Mouse (Mus musculus) forelimb bud, embryonic 11.5 days (tissue): ENCODE measurements at regions not wholly inside any gene's neighbourhood (a gene's known extent, or its start where the extent isn't known, plus 50 kb on each side); places are given as distances from the start of the nearest gene placed in this dataset.

Source experiments
- DNase-seq: peaks from one replicate; pipeline ENCODE4 v3.0.0-alpha.2; 2012; ENCODE audit warnings: low read depth, low spot score

GRCm38 (mm10) chr2:34111286-34111685, 223.5 kb upstream of the Mvb12b start:
- DNase-seq: no peak

GRCm38 (mm10) chr2:34110582-34110981, 222.8 kb upstream of the Mvb12b start:
- no peak for DNase-seq

- DNase-seq: peak; percentile 40
Measured at GRCm38 (mm10) chr2:34107566-34108303, 220.0 kb upstream of the Mvb12b start.

DNA sequence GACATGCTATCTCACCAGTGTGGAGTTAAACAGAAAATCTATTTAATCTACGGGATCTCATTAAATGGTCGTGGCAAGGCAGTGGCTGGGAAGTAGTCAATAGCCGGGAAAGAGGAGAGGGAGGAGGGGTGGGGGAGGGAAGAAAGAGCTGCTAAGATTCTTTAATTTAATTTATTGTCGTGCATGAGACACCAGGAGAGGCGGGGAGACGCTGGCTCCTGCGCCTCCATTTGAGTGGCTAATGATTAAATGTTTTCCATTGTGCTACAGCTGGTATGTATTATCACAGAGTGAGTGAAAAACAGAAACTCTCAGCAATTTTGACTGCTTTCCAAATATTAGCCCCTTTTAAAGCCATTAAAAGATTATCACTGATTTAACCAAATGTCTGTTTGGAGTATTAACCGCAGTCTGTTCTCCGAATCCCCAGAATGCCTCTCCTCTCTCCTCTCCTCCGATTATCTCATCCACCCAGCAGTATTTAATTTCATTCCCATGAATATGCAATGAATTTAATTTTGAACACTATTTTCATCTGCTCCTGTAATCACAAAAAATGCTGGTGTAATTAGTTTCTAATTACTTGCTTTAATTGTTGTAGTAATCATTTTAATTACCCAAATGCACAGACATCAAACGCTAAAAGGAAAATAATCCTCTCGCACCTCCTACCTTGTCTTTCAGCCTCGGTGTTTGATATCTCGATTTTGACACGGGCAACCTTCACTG, 219.3 kb upstream of the Mvb12b start:
- no peak for DNase-seq

GRCm38 (mm10) chr2:34106245-34106644, 218.5 kb upstream of the Mvb12b start:
- no peak for DNase-seq

- DNase-seq: no peak
Measured at GRCm38 (mm10) chr2:34105271-34106051, 217.7 kb upstream of the Mvb12b start.

- no peak for DNase-seq
Measured at GRCm38 (mm10) chr2:34098004-34098547, 210.3 kb upstream of the Mvb12b start.

- DNase-seq: no peak
Measured at GRCm38 (mm10) chr2:34096561-34096960, 208.8 kb upstream of the Mvb12b start.

GRCm38 (mm10) chr2:34088832-34089231, 201.1 kb upstream of the Mvb12b start:
- no peak for DNase-seq

GRCm38 (mm10) chr2:34086130-34086529, 198.4 kb upstream of the Mvb12b start:
- DNase-seq: no peak

DNA sequence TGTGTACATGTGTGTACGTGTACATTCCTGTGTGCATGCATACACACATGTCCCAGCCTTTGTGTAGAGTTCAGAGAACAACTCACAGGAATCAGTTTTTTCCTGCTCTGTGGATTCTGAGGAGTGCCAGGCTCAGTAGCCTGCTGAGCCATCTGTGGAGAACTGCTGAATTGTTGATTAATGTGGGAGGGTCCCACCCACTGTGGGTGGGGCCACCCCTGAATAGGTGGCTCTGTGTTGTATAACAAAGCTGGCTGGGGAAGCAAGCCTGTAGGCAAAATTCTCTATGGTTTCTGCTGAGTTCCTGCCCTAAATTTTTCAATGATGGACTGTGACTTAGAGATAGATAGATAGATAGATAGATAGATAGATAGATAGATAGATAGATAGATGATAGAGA, 196.8 kb upstream of the Mvb12b start:
- no peak for DNase-seq

DNA sequence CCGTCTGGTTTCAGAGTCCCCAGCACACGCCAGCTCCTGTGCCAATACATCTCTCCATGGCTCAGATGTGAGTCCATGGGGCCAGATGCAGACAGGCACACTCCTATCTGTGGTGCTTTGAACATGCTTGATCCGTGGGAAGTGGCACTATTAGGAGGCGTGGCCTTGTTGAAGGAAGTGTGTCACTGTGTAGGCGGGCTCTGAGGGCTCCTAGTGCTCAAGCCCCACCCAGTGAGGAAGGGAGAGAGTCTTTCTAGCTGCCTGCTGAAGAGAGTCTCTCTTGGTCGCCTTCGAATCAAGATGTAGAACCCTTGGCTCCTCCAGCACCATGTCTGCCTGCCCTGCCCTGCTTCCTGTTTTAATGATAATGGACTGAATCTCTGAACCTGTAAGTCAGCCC, 194.7 kb upstream of the Mvb12b start:
- no peak for DNase-seq

DNA sequence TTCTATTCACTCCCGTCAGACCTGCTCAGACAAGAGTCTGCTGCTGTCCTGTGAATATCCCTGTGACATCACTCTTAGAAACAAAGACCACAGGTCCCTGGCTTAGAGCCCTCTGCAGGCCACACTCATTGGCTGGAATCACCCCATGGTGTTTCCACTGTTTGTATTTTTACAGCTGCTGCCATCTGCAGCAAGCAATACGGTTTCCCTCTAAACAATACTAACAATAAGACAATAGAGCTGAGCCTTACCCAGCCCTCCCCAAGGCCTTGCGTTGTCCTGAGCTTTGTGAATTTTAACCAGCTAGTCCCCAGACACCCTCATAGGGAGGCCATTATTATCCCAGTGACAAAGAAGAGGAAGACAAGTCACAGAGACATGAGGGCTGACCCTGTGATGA, 192.4 kb upstream of the Mvb12b start:
- no peak for DNase-seq

DNA sequence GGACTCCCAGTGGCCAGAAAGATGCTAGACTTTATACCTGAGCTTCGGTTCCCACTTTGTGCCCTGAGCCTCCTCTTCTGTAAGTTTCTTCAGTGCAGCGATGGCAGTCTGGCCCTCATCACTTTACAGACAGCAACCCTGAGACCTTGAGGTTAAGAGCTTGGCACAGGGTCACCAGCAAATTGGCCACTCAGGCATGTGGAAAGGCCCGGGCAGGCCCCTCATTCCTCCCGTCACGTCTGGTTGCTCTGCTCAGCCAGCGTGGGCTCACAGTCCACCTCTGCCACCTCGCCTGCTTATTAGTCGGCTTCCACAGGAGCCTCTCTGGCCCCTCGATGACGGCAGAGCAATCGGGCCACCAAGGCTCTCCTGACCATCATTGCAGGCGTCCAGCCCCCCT, 191.5 kb upstream of the Mvb12b start:
- DNase-seq: no peak

DNA sequence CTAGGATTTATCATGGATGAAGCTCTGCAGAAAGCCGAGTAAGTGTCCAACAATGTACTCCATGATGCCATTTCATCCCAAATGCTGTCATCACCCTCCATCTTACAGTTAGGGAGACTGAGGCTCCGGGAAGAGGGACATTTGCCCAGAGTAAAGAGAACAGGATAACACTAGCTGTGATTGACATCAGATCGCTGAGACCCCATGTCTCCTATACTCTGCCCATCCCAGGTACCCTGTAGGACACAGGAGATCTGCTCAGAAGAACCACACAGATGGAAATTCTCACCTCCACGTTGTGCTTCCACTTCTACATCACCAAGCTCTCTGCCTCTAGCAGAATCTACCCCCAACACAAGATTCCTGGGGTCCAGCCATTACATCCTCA, 191.1 kb upstream of the Mvb12b start:
- DNase-seq: no peak

GRCm38 (mm10) chr2:34078248-34078874, 190.6 kb upstream of the Mvb12b start:
- DNase-seq: no peak

DNA sequence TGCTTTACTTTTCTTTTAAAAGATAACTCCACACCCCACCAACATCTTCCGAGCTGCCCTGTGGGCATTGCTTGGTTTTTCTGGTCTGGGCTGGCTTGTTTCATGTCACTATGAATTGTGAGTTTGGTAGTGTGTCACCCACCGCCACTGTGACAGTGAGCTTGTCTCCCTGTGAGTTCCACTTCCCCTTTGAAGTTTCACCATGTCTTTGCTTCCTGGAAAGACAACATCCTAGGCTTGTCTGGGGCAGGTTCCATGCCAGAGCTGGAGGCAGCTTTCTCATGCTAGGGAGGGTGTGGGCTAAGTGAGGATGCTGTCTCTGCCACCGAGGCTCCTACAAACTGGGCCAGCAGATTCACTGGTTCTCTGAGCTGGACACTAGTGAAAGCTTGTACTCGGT, 188.6 kb upstream of the Mvb12b start:
- no peak for DNase-seq

DNA sequence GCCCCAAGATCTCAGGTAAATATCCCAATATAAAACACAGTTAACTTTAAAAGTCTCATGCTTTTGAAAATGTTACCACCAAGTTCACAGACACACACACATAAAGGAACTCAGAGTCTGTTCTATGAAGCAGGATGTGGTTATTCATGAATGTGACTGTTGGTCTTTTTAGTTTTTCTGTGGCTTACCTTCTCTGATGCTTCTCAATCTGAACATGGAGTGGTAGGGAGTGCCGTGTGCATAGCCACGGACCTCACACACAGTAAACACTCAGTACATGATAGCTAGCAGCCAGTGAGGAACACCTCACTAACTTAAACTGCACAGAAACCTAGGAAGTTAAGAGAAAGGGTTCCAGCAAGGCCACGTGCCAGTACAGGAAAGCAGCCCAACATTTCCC, 186.3 kb upstream of the Mvb12b start:
- no peak for DNase-seq

GRCm38 (mm10) chr2:34065592-34065991, 177.8 kb upstream of the Mvb12b start:
- DNase-seq: no peak

GRCm38 (mm10) chr2:34065090-34065489, 177.3 kb upstream of the Mvb12b start:
- DNase-seq: peak; percentile 80

GRCm38 (mm10) chr2:34056552-34056951, 168.8 kb upstream of the Mvb12b start:
- DNase-seq: no peak

GRCm38 (mm10) chr2:34043064-34043463, 155.3 kb upstream of the Mvb12b start:
- DNase-seq: no peak
